Comparison of ENCODE assay signal across 10 mouse cellular contexts in genomic region chr5:121114151-121114550, GRCm38 (mm10).
DNase-seq lines count a peak whose midpoint lies in the region; ATAC-seq lines count a peak whose summit lies in the region.
"Had no signal": no experiment of that assay in that cellular context is flagged by ENCODE, and none has a peak within 500 bp of the region (broad histone marks: within the 10 kb centered on the region; RNA-seq: fewer than 3 reads in every experiment).

No protein-coding gene starts in this region.

- H3K4me3 ChIP-seq in midbrain, embryonic 14.5 days (replicated peaks; ENCODE audit: low read depth, low read length), result no peak overlapping the region
- H3K4me3 ChIP-seq: limb, embryonic 13.5 days had no signal

- no peaks in the 10 kb centered on the region for H3K36me3 ChIP-seq in midbrain, embryonic 14.5 days (ENCODE audit: control insufficient read depth, insufficient read depth, low read length)
- H3K36me3 ChIP-seq: limb, embryonic 13.5 days had no signal

- H3K9ac ChIP-seq in midbrain, embryonic 14.5 days (replicated peaks; ENCODE audit: low read length), result no peak overlapping the region
- H3K9ac ChIP-seq: limb, embryonic 13.5 days had no signal

- H3K27me3 ChIP-seq in midbrain, embryonic 14.5 days (ENCODE audit: control insufficient read depth, insufficient read depth, low read length), result no peaks in the 10 kb centered on the region
- H3K27me3 ChIP-seq: limb, embryonic 13.5 days had no signal

- H3K9me3 ChIP-seq in midbrain, embryonic 14.5 days (ENCODE audit: control insufficient read depth, low read length), result no peaks in the 10 kb centered on the region
- H3K9me3 ChIP-seq: limb, embryonic 13.5 days had no signal

- H3K27ac ChIP-seq in midbrain, embryonic 14.5 days (replicated peaks; ENCODE audit: low read depth, low read length), result peak overlapping the region; percentile 93
- H3K27ac ChIP-seq: limb, embryonic 13.5 days had no signal

- ATAC-seq in frontal cortex, adult (ENCODE audit: low TSS enrichment), result peak; percentile 35; the same call in 1 of the 2 replicates
- no peak for ATAC-seq in midbrain, embryonic 14.5 days (ENCODE audit: low FRiP score, low TSS enrichment)
- ATAC-seq in megakaryocyte, adult 5-6 weeks (ENCODE audit: poor library complexity, severe bottlenecking), result no peak

- WGBS in midbrain, embryonic 14.5 days, result 74% methylated on average over 14 of the region's 14 CpGs

- no peak overlapping the region for H3K4me2 ChIP-seq in midbrain, embryonic 14.5 days (ENCODE audit: low read length)
- H3K4me2 ChIP-seq: limb, embryonic 13.5 days had no signal

- H3K4me1 ChIP-seq in midbrain, embryonic 14.5 days (ENCODE audit: control insufficient read depth, insufficient read depth, low read length), result peaks cover 43% of the 10 kb centered on the region

- DNase-seq in frontal cortex, postnatal 25 days (ENCODE audit: low spot score in 2 of 2), result no peak
- peak; percentile 14 for DNase-seq in thymus, postnatal 25 days
- no peak for DNase-seq in thymus, postnatal 36 days
- no peak for DNase-seq in midbrain, embryonic 14.5 days
- no peak for DNase-seq in ovary, postnatal 36 days (ENCODE audit: low spot score)
- DNase-seq in kidney, adult 11 months, result no peak
- DNase-seq: cerebellum, adult 8-10 months had no signal
